Mouse (Mus musculus): ENCODE results near the gene P2rx1. TPM values are rescaled to one million over a fixed set of nuclear protein-coding genes. Genes with fewer than 3 reads are reported as not detected.

The P2rx1 gene
- polyA plus RNA-seq (2017; shearing (Covaris generic)): 0.24 TPM

DNA sequence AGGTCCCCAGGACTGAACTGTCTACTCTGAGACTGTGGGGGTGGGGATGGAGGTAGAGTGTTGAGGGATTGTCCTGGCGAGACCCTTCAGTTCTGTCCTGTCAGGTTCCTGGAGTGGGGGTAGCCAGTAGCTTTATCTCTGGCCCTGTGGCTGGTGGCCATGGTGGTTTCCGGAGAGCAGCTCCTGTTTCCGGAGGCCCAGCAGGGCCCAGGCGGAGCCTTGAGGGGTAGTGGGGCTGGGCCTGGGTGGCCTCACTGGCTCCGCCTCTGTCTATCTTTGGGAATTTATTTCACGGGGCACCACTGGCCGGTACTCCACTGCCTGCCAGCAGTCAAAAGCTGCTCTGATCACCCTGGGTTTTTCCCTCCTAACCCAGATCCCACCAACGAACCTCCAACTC, at the start of gene P2rx1:
P2rx1 (plus strand) TSS at position 333 of the 400 bp plus-strand sequence.

DNA sequence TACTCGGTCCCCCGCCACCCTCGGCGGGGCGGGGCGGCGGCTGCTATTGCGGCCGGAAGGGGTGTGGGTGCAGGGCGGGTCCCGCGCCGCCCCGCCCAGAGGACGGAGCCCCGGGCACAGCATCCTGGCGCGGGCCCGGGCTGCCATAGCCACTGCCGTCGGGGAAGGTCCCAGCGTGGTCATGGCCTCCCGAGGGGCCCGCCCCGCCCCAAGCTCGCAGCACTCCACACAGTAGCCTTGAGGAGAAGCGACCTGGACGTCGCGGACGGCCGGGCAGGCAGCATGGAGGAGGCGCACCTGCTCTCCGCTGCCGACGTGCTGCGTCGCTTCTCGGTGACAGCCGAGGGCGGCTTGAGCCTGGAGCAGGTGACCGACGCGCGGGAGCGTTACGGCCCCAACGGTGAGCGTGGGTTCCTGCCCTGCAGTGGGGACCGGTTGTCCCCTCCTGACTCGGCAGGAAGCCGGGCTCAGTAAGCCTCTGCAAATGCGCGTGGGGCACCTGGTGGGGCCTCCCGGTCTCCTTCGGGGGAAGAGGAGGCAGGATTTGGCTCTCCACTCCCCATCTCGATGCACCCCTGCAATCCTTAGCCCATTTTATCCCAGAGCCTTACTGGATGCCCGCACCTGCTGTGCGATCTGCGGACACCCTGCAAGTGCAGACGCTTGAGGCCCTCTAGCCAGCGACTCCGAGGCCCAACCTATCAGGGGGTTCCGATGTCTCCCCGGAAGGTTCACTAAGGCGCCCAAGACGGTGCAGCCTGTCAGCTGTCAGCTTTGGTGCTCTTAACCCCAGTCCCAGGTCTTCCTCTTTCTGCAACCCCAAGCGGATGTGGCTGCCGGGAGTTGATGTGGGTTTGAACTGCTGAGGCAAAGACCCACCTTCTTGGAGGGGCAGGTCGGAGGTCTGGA, 37.6 kb upstream of the P2rx1 start, which contains the start of gene Atp2a3:
Atp2a3 (plus strand) TSS at position 98 of the 909 bp plus-strand sequence.

DNA sequence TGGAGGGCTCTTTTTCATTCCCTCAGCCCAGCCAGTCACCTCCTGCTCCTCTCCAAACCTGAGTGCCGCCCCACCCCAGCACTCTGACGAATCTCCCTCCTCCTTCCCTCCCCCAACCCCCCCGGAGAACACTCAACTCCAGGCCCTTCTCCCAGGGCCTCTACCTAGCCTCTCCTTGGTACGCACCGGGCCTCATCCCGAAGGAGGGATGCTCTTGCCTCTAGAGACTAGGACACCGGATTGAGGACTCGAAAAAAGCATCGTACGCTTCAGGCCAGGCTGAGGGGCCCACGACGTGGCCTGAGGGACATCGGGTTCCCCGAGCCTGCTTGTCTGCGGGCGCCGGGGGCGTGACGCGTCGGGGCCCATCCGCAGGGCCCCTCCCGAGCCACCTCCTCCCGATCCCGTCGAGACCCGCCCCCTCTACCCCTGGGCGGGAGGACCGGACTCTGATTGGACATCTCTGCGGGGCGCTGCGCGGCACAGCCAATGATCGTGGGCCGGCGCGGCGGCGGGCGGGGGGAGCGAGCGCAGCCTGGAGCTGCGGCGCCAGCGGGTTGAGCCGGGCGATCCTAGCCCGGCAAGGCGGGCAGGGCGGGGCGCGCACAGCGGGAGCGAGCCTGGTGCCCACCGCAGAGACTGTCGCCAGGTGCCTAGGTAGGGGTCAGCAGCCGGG, 19.7 kb downstream of the P2rx1 start, which contains the start of gene Camkk1:
Camkk1 (plus strand) TSS at position 538 of the 676 bp plus-strand sequence.

DNA sequence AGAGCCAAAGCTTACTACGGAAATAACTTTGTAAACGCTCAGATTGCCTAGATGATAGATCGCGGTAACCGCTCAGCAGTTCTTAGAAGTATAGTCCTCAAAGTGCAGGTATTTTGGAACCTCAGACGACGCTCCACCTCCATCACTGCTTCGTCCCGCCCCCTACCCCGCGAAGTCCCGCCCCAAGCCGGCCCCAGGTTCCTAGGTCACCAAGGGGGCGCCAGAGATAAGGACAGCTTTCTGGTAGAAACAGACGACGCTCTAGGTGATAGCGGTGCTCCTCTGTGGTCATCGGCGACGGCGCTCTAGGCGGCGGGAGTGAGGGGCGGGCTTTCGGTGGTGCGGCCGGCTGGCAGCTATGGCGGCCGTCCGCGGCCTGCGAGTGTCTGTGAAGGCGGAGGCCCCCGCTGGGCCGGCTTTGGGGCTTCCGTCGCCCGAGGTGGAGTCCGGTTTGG, 48.7 kb downstream of the P2rx1 start, which contains the start of gene Ncbp3:
Ncbp3 (plus strand) TSS at position 242 of the 455 bp plus-strand sequence.

Other genes starting within 250 kb of the P2rx1 start
- gene Cyb5d2, start 203.0 kb upstream of the P2rx1 start, polyA plus RNA-seq (2017; shearing (Covaris generic)): 11.5 TPM
- gene Zzef1, start 202.9 kb upstream of the P2rx1 start, polyA plus RNA-seq (2017; shearing (Covaris generic)): 17.4 TPM
- 310 TPM for gene Atp2a3, start 37.9 kb upstream of the P2rx1 start, polyA plus RNA-seq (2017; shearing (Covaris generic))
- gene Camkk1, start 19.9 kb downstream of the P2rx1 start, polyA plus RNA-seq (2017; shearing (Covaris generic)): 15.4 TPM
- 17.2 TPM for gene Ncbp3, start 48.7 kb downstream of the P2rx1 start, polyA plus RNA-seq (2017; shearing (Covaris generic))
- 95.2 TPM for gene Itgae, start 91.5 kb downstream of the P2rx1 start, polyA plus RNA-seq (2017; shearing (Covaris generic))
- 6.5 TPM for gene Haspin, start 139.2 kb downstream of the P2rx1 start, polyA plus RNA-seq (2017; shearing (Covaris generic))
- gene P2rx5, start 161.3 kb downstream of the P2rx1 start, polyA plus RNA-seq (2017; shearing (Covaris generic)): 0.16 TPM
- 55.7 TPM for gene Emc6, start 177.9 kb downstream of the P2rx1 start, polyA plus RNA-seq (2017; shearing (Covaris generic))
- 35.5 TPM for gene Tax1bp3, start 178.0 kb downstream of the P2rx1 start, polyA plus RNA-seq (2017; shearing (Covaris generic))
- 16.1 TPM for gene Ctns, start 199.9 kb downstream of the P2rx1 start, polyA plus RNA-seq (2017; shearing (Covaris generic))
- 10.6 TPM for gene Shpk, start 200.4 kb downstream of the P2rx1 start, polyA plus RNA-seq (2017; shearing (Covaris generic))
- gene Trpv1, start 235.2 kb downstream of the P2rx1 start, polyA plus RNA-seq (2017; shearing (Covaris generic)): not detected